Mouse (Mus musculus) megakaryocyte-erythroid progenitor cell, adult 5 weeks (primary cell): ENCODE data around the gene Slc6a6. TPM values are rescaled to one million over a fixed set of nuclear protein-coding genes. Genes with fewer than 3 reads are reported as not detected.

Experiments
- polyA plus RNA-seq: library from polyadenylated mRNA; stranded (reverse); fragments of >175 nt; gene quantifications from 2 replicates; pipeline ENCODE4 v1.2.3, GENCODE M21; 2012

Slc6a6 gene
- 23.9 and 28.0 TPM in 2 replicates for polyA plus RNA-seq

DNA sequence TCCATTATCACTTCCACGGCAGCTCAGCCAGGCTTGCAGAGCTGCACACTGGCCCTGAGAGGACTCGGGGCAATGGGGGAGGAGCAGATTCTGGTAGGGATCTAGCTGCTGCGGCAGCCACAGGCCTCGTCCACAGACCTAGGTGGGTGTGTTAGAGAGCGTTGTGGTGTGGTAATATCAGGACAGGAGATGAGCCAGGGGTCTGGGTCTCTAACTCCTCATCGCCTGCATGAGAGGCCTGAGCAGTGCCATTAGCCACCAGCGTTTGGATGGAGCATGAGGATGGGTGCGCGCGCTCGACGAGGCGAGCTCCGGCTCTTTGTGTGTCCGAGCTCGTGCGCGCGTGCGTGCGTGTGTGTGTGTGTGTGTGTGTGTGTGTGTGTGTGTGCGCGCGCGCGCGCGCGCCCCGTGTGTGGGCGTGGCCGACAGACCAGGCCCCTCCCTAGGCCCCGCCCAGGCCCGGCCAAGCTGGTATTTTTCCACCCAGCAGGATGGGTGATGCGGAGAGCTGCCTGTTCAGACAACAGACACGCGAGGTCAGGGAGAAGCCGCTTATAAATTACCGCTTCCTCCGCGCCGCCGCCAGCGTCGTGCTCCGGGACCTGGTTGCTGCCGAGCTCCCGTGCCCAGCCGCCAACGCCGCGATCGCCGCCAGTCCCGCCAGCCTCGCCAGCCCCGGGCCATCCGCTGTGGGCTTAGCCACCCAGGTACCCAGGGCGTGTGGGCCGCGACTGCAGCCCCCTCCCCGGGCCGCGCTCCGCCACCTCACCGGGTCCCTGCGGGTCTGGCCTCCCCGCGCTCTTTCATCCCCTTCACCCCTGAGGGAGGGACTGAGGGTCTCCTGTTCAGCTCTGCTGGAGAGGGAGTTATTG, at the start of gene Slc6a6:
Gene Slc6a6 (plus strand): TSS at position 452 of the 872 bp plus-strand sequence.

Other genes with a start within 250 kb of the Slc6a6 start
- gene Chchd4, start 210.5 kb upstream of the Slc6a6 start, polyA plus RNA-seq, result 11.5 and 11.9 TPM in 2 replicates
- 7.6 and 10.3 TPM in 2 replicates for gene Tmem43, start 210.3 kb upstream of the Slc6a6 start, polyA plus RNA-seq
- 18.7 and 26.0 TPM in 2 replicates for gene Xpc, start 168.2 kb upstream of the Slc6a6 start, polyA plus RNA-seq
- gene Lsm3, start 168.1 kb upstream of the Slc6a6 start, polyA plus RNA-seq, result 16.2 and 21.4 TPM in 2 replicates
- not detected in 2 replicates for gene Grip2, start 143.2 kb downstream of the Slc6a6 start, polyA plus RNA-seq
- gene Ccdc174, start 194.0 kb downstream of the Slc6a6 start, polyA plus RNA-seq, result 15.1 and 18.2 TPM in 2 replicates
- gene 4930590J08Rik, start 218.8 kb downstream of the Slc6a6 start, polyA plus RNA-seq, result not detected in 2 replicates